Mouse (Mus musculus) heart, postnatal 0 days (tissue): Measurements from ENCODE around the gene Msx2.

Experiments
- CTCF ChIP-seq: IDR thresholded peaks from 2 replicates; pipeline ENCODE4 v1.5.1; 2016; ENCODE audit warnings: antibody characterized with exemption, control low read depth, low read depth
- EP300 ChIP-seq: IDR thresholded peaks from 2 replicates; pipeline ENCODE4 v1.6.1; 2016; ENCODE audit warnings: antibody characterized with exemption, low read depth

- TF ChIP-seq CTCF = peak; percentile 46
- no peak for TF ChIP-seq EP300
Measured at GRCm38 (mm10) chr13:53443602-53444001, 29.3 kb downstream of the Msx2 start.
